Mouse (Mus musculus): ENCODE results near the gene Cstf3. TPM values are rescaled to one million over a fixed set of nuclear protein-coding genes. Genes with fewer than 3 reads are reported as not detected.
A peak's percentile ranks its signal among the peaks of the same experiment; 100 is the strongest.

Gene Cstf3
- polyA plus RNA-seq, 1 experiment from 2014 or later, result 91.1 TPM

DNA sequence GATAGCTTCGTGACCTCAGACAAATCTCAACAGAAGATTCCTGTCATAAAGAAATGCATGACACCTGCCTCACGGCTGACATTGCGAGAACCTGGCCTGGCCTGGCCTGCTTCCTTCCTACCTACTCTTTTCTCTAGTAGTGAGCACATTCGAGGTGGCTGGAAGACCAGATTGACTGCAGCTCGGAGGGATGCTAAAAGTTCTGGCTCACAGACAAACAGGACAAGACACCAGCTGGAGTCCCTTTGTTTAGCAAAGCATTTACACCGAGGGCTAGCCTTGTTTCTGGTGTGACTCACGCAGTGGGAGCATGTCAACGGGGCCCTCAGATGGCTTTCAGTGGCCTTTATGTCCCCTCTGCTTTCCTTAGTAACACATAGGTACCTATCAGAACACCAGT, 98.4 kb downstream of the Cstf3 start:
- ATAC-seq (ENCODE audit: insufficient read depth, low FRiP score, low TSS enrichment) (no peak), DNase-seq (ENCODE audit: low spot score) (no peak)
- H3K27me3 ChIP-seq (ENCODE audit: control insufficient read depth, insufficient read depth, low read length), result no peaks in the 10 kb centered on the region
- H3K4me1 ChIP-seq (ENCODE audit: control insufficient read depth, insufficient read depth, low read length), result no peaks in the 10 kb centered on the region
- no peaks in the 10 kb centered on the region for H3K9me3 ChIP-seq (ENCODE audit: control insufficient read depth, low read length)
- no peak overlapping the region for H3K4me2 ChIP-seq (ENCODE audit: low read depth)
- H3K9ac ChIP-seq (ENCODE audit: low read length), result no peak overlapping the region
- no peaks in the 10 kb centered on the region for H3K36me3 ChIP-seq (ENCODE audit: control insufficient read depth, insufficient read depth, low read length)
- no peak overlapping the region for H3K27ac ChIP-seq (ENCODE audit: low read depth, low read length)
- 72% methylated on average over 8 of the region's 8 CpGs for WGBS
- H3K4me3 ChIP-seq (ENCODE audit: low read depth, low read length), result no peak overlapping the region

DNA sequence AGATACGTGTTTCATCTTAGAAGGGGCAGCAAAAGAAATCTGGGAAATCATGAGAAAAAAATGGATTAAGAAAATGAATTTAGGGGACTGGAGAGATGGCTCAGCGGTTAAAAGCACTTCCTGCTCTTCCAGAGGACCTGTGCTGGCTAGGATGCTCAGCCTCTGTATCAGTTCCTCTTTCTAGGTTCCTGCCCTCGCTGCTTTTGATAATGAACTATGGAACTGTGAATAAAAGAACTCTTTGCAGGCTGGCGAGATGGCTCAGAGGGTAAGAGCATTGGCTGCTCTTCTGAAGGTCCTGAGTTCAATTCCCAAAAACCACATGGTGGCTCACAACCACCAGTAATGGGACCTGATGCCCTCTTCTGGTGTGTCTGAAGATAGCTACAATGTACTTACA, 100.4 kb downstream of the Cstf3 start:
- H3K9ac ChIP-seq (ENCODE audit: low read length), result no peak overlapping the region
- no peak overlapping the region for H3K27ac ChIP-seq (ENCODE audit: low read depth, low read length)
- ATAC-seq (ENCODE audit: insufficient read depth, low FRiP score, low TSS enrichment) (no peak), DNase-seq (ENCODE audit: low spot score) (no peak)
- no peaks in the 10 kb centered on the region for H3K9me3 ChIP-seq (ENCODE audit: control insufficient read depth, low read length)
- H3K36me3 ChIP-seq (ENCODE audit: control insufficient read depth, insufficient read depth, low read length), result no peaks in the 10 kb centered on the region
- H3K27me3 ChIP-seq (ENCODE audit: control insufficient read depth, insufficient read depth, low read length), result no peaks in the 10 kb centered on the region
- WGBS, result 89% methylated on average over 4 of the region's 4 CpGs
- H3K4me2 ChIP-seq (ENCODE audit: low read depth), result no peak overlapping the region
- H3K4me1 ChIP-seq (ENCODE audit: control insufficient read depth, insufficient read depth, low read length), result no peaks in the 10 kb centered on the region
- no peak overlapping the region for H3K4me3 ChIP-seq (ENCODE audit: low read depth, low read length)

DNA sequence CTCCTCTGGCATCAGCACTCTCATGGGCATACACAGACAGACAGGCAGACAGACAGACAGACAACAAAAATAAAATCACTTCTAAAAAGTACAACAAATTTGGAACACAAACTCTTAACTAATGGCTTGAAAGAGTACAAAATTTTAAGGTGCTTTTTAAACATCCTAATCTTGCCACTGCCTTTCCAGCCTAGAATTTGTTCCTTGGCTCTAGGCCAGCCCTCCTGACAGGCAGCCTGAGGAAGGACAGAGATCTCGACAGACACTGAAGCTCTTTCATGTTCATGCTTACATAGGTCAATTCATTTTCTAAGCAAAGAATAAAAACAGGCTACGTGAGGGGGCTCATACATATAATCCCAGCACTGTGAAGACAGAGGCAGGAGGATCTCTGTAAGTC, 102.2 kb downstream of the Cstf3 start:
- H3K4me2 ChIP-seq (ENCODE audit: low read depth), result no peak overlapping the region
- 88% methylated on average over 2 of the region's 2 CpGs for WGBS

DNA sequence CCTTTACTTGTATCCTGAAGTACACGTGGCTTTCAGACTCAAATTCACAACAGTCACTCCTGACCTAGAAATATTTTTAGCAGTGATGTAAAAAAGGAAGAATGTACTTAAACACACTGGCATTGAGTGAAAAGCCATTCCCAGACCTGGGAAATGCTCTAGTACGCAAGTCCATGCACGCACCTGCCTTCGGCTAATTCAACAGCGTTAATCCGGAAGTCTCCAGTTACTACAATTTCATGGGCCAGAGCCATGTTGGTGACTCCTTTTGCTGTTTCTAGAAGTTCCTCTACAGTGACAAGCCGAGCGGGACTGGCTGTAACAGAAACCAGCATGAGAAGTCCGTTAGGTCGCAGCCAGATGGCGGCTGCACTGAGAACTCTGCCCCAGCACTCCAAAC, 109.3 kb downstream of the Cstf3 start:
- Histone ChIP-seq H3K27ac (ENCODE audit: low read depth, low read length) (no peak overlapping the region), H3K9ac (ENCODE audit: low read length) (no peak overlapping the region), H3K4me3 (ENCODE audit: low read depth, low read length) (no peak overlapping the region), H3K27me3 (ENCODE audit: control insufficient read depth, insufficient read depth, low read length) (no peaks in the 10 kb centered on the region), H3K9me3 (ENCODE audit: control insufficient read depth, low read length) (no peaks in the 10 kb centered on the region), H3K4me1 (ENCODE audit: control insufficient read depth, insufficient read depth, low read length) (no peaks in the 10 kb centered on the region), H3K4me2 (ENCODE audit: low read depth) (no peak overlapping the region), H3K36me3 (ENCODE audit: control insufficient read depth, insufficient read depth, low read length) (no peaks in the 10 kb centered on the region)
- no peak for ATAC-seq (ENCODE audit: insufficient read depth, low FRiP score, low TSS enrichment)
- WGBS, result 88% methylated on average over 11 of the region's 11 CpGs
- DNase-seq (ENCODE audit: low spot score), result no peak

More for the DNA sequence above, 102.2 kb downstream of the Cstf3 start:
- no peaks in the 10 kb centered on the region for H3K36me3 ChIP-seq (ENCODE audit: control insufficient read depth, insufficient read depth, low read length)
- no peak overlapping the region for H3K9ac ChIP-seq (ENCODE audit: low read length)
- ATAC-seq (ENCODE audit: insufficient read depth, low FRiP score, low TSS enrichment), result no peak
- H3K27me3 ChIP-seq (ENCODE audit: control insufficient read depth, insufficient read depth, low read length), result no peaks in the 10 kb centered on the region
- H3K4me1 ChIP-seq (ENCODE audit: control insufficient read depth, insufficient read depth, low read length), result no peaks in the 10 kb centered on the region
- DNase-seq (ENCODE audit: low spot score), result no peak
- no peak overlapping the region for H3K4me3 ChIP-seq (ENCODE audit: low read depth, low read length)
- no peak overlapping the region for H3K27ac ChIP-seq (ENCODE audit: low read depth, low read length)
- no peaks in the 10 kb centered on the region for H3K9me3 ChIP-seq (ENCODE audit: control insufficient read depth, low read length)

DNA sequence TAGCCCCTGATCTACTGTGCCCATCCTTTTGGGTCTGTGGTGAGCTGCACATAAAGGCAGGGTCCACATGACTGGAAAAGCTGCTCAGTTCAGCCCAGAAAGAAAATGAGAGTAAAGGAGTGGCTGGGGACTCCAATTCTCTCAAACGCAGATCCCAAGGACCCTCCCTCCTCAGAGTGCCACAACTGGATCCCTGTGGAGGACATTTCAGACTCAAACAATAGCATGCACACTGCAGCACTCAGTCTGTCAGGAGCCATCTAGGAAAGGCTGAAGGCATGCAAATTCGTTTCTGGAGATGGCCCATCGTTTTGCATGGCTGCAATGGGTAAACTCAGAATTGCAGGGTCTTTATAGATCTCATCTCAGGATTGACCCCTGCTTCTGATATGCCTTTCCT, 112.8 kb downstream of the Cstf3 start:
- H3K4me2 ChIP-seq (ENCODE audit: low read depth), result no peak overlapping the region
- 71% methylated on average over 3 of the region's 3 CpGs for WGBS
- H3K4me3 ChIP-seq (ENCODE audit: low read depth, low read length), result no peak overlapping the region
- no peaks in the 10 kb centered on the region for H3K9me3 ChIP-seq (ENCODE audit: control insufficient read depth, low read length)
- DNase-seq (ENCODE audit: low spot score) (no peak), ATAC-seq (ENCODE audit: insufficient read depth, low FRiP score, low TSS enrichment) (no peak)
- H3K4me1 ChIP-seq (ENCODE audit: control insufficient read depth, insufficient read depth, low read length), result no peaks in the 10 kb centered on the region
- H3K27me3 ChIP-seq (ENCODE audit: control insufficient read depth, insufficient read depth, low read length), result no peaks in the 10 kb centered on the region
- H3K27ac ChIP-seq (ENCODE audit: low read depth, low read length), result no peak overlapping the region
- H3K9ac ChIP-seq (ENCODE audit: low read length), result no peak overlapping the region
- H3K36me3 ChIP-seq (ENCODE audit: control insufficient read depth, insufficient read depth, low read length), result no peaks in the 10 kb centered on the region

DNA sequence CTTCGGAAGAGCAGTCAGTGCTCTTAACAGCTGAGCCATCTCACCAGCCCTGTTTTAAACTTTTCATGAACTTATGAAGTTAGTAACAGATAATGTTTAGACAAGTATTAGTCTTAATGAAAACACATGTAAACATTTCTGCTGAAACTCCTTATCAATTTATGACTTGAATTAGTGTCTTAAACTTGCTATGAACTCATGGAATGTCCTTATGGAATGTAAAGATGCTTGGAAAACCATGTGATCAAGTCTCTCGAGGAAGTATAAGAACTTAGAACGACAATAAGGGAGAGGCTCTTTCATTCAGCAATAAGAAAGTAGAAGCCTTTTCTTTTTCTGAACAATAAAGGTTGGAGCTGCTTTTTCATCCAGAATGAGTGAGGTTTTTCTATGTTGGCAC, 114.0 kb downstream of the Cstf3 start:
- Histone ChIP-seq H3K4me2 (ENCODE audit: low read depth) (no peak overlapping the region), H3K27ac (ENCODE audit: low read depth, low read length) (no peak overlapping the region), H3K9ac (ENCODE audit: low read length) (no peak overlapping the region), H3K27me3 (ENCODE audit: control insufficient read depth, insufficient read depth, low read length) (no peaks in the 10 kb centered on the region), H3K9me3 (ENCODE audit: control insufficient read depth, low read length) (no peaks in the 10 kb centered on the region), H3K4me1 (ENCODE audit: control insufficient read depth, insufficient read depth, low read length) (no peaks in the 10 kb centered on the region), H3K4me3 (ENCODE audit: low read depth, low read length) (no peak overlapping the region), H3K36me3 (ENCODE audit: control insufficient read depth, insufficient read depth, low read length) (no peaks in the 10 kb centered on the region)
- ATAC-seq (ENCODE audit: insufficient read depth, low FRiP score, low TSS enrichment) (no peak), DNase-seq (ENCODE audit: low spot score) (no peak)
- 86% methylated on average over 3 of the region's 3 CpGs for WGBS

DNA sequence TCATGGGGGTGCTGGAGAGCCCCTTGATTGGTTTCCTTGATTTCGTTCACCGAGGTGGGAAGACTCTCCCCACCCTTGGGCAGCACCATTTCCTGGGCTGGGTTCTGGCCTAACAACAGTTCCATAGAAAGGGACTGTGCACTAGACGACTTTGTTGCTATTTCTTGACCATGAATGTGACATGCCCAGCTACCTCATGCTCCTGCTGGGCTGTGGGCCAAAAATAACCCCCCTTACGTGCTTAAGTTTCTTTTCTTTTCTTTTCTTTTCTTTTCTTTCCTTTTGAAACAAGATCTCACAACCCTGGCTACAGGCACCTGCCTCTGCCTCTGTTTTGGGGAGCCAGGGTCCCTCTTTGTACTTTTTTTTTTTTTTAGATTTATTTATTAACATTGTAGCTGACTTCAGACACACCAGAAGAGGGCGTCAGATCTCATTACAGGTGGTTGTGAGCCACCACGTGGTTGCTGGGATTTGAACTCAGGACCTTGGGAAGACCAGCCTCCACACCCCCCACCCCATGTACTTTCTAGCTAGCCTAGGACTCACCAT, 119.5 kb downstream of the Cstf3 start:
- no peaks in the 10 kb centered on the region for H3K36me3 ChIP-seq (ENCODE audit: control insufficient read depth, insufficient read depth, low read length)
- H3K9ac ChIP-seq (ENCODE audit: low read length), result no peak overlapping the region
- no peaks in the 10 kb centered on the region for H3K27me3 ChIP-seq (ENCODE audit: control insufficient read depth, insufficient read depth, low read length)
- ATAC-seq (ENCODE audit: insufficient read depth, low FRiP score, low TSS enrichment) (no peak), DNase-seq (ENCODE audit: low spot score) (no peak)
- H3K9me3 ChIP-seq (ENCODE audit: control insufficient read depth, low read length), result no peaks in the 10 kb centered on the region
- WGBS, result 73% methylated on average over 6 of the region's 6 CpGs
- peaks cover 8% of the 10 kb centered on the region for H3K4me1 ChIP-seq (ENCODE audit: control insufficient read depth, insufficient read depth, low read length)
- no peak overlapping the region for H3K4me3 ChIP-seq (ENCODE audit: low read depth, low read length)
- no peak overlapping the region for H3K4me2 ChIP-seq (ENCODE audit: low read depth)
- no peak overlapping the region for H3K27ac ChIP-seq (ENCODE audit: low read depth, low read length)

DNA sequence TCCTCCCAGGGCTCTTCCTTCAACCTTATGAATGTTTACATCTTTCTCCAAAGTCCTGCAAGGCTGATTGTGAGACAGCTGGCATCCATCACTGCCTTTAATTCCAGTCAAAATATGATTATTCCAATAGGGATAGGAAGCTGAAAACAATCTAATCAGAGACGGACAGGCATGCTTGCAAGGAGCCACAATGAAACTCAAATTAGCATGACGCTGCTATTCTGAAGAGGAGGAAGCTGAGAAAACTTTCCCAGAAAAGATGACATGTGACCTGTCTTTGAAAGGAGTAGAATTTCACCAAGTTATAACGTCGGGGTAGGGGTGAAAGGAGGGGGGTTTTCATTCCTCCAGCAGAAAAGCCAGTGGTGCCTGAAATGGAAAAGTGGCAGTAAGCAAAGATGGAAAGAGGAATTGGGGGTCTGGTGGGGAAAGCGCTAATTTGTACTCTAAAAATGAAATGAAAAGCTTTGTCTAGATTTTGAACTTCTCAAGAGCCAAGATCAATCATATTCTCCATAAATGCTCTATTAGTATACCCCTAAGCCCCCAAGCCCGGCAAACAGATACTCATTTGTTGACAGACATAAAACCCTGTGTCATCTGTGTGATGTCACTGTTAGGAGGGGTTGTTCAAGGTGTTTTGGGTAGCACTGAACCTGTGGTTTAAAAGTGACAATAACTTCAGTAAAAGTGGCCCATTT, 120.5 kb downstream of the Cstf3 start:
- Histone ChIP-seq H3K27ac (ENCODE audit: low read depth, low read length) (no peak overlapping the region), H3K27me3 (ENCODE audit: control insufficient read depth, insufficient read depth, low read length) (no peaks in the 10 kb centered on the region), H3K9ac (ENCODE audit: low read length) (no peak overlapping the region; the same call in 1 of the 2 replicates), H3K9me3 (ENCODE audit: control insufficient read depth, low read length) (no peaks in the 10 kb centered on the region), H3K4me1 (ENCODE audit: control insufficient read depth, insufficient read depth, low read length) (peaks cover 8% of the 10 kb centered on the region), H3K4me3 (ENCODE audit: low read depth, low read length) (peak overlapping the region; percentile 73), H3K36me3 (ENCODE audit: control insufficient read depth, insufficient read depth, low read length) (no peaks in the 10 kb centered on the region), H3K4me2 (ENCODE audit: low read depth) (peak overlapping the region; percentile 70)
- ATAC-seq (ENCODE audit: insufficient read depth, low FRiP score, low TSS enrichment) (peak; percentile 5; the same call in 1 of the 2 replicates), DNase-seq (ENCODE audit: low spot score) (no peak)
- WGBS, result 28% methylated on average over 6 of the region's 6 CpGs
